Mouse (Mus musculus): ENCODE data around the gene Sema3a. TPM values are rescaled to one million over a fixed set of nuclear protein-coding genes. Genes with fewer than 3 reads are reported as not detected.
"Not testable (repeated sequence)": the region's sequence is repeated elsewhere in the genome, so short reads cannot be mapped to it uniquely, and the experiment has no call there.

Gene Sema3a
- polyA plus RNA-seq, 1 experiment from 2014 or later = 16.6 TPM

DNA sequence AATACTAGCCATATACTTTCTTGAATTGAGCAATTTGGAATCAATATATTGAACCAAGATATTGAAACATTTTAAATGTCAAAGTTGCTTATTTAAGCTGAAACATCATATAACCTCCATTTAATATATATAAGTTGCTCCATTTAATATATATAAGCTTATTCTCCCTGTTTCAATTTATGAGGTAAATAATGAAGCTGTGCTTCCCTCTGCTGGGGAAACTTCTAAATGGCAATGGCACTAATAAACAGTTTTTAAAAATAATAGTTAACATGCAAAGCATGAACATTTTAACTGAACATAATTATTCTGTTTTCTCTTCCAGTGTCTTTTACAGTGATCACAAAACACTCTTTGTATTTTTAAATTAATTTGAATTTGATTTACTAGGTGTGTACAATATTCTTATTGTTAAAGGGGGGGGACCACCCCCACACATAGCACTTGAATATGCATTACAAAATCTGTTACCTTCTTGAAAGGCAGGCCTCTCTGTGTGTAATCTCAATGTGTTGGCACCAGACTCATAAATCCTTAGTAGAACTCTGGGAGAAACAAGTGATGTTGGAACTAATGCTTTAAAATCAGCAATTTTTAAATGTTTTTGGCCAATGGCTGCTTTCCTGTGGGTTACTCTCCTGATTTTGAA is 460.5 kb downstream of the Sema3a start:
- Histone ChIP-seq H3K4me2 (ENCODE audit: low read length) (no peak overlapping the region), H3K9ac (ENCODE audit: low read length) (no peak overlapping the region), H3K4me1 (ENCODE audit: control insufficient read depth, insufficient read depth, low read length) (no peaks in the 10 kb centered on the region), H3K27ac (ENCODE audit: low read depth, low read length) (no peak overlapping the region), H3K9me3 (replicated peaks; ENCODE audit: control insufficient read depth, low read length) (no peaks in the 10 kb centered on the region), H3K4me3 (ENCODE audit: low read depth, low read length) (no peak overlapping the region), H3K36me3 (ENCODE audit: control insufficient read depth, insufficient read depth, low read length) (no peaks in the 10 kb centered on the region), H3K27me3 (replicated peaks; ENCODE audit: control insufficient read depth, insufficient read depth, low read length) (no peaks in the 10 kb centered on the region)
- ATAC-seq = peak; percentile 62
- DNase-seq (ENCODE audit: low spot score) = peak; percentile 66

- no peak for ATAC-seq
- H3K9me3 ChIP-seq (replicated peaks; ENCODE audit: control insufficient read depth, low read length) = no peaks in the 10 kb centered on the region
- 95% methylated on average over 2 of the region's 2 CpGs for WGBS
These were observed 469.2 kb downstream of the Sema3a start for GRCm38 (mm10) chr5:13594422-13594821.

GRCm38 (mm10) chr5:13611631-13612030 is 486.4 kb downstream of the Sema3a start:
- no peak for ATAC-seq
- Histone ChIP-seq H3K9ac (ENCODE audit: low read length) (no peak overlapping the region), H3K36me3 (ENCODE audit: control insufficient read depth, insufficient read depth, low read length) (no peaks in the 10 kb centered on the region), H3K4me3 (ENCODE audit: low read depth, low read length) (no peak overlapping the region), H3K27me3 (replicated peaks; ENCODE audit: control insufficient read depth, insufficient read depth, low read length) (no peaks in the 10 kb centered on the region), H3K4me1 (ENCODE audit: control insufficient read depth, insufficient read depth, low read length) (no peaks in the 10 kb centered on the region), H3K9me3 (replicated peaks; ENCODE audit: control insufficient read depth, low read length) (no peaks in the 10 kb centered on the region), H3K4me2 (ENCODE audit: low read length) (no peak overlapping the region), H3K27ac (ENCODE audit: low read depth, low read length) (no peak overlapping the region)
- DNase-seq (ENCODE audit: low spot score) = no peak
- WGBS = 67% methylated on average over 1 of the region's 1 CpGs

More at GRCm38 (mm10) chr5:13594422-13594821, 469.2 kb downstream of the Sema3a start:
- Histone ChIP-seq H3K4me2 (ENCODE audit: low read length) (no peak overlapping the region), H3K27me3 (replicated peaks; ENCODE audit: control insufficient read depth, insufficient read depth, low read length) (no peaks in the 10 kb centered on the region), H3K27ac (ENCODE audit: low read depth, low read length) (no peak overlapping the region), H3K9ac (ENCODE audit: low read length) (no peak overlapping the region), H3K4me3 (ENCODE audit: low read depth, low read length) (no peak overlapping the region), H3K36me3 (ENCODE audit: control insufficient read depth, insufficient read depth, low read length) (peaks cover 4% of the 10 kb centered on the region; the same call in 1 of the 2 replicates), H3K4me1 (ENCODE audit: control insufficient read depth, insufficient read depth, low read length) (no peaks in the 10 kb centered on the region)
- DNase-seq (ENCODE audit: low spot score) = no peak

DNA sequence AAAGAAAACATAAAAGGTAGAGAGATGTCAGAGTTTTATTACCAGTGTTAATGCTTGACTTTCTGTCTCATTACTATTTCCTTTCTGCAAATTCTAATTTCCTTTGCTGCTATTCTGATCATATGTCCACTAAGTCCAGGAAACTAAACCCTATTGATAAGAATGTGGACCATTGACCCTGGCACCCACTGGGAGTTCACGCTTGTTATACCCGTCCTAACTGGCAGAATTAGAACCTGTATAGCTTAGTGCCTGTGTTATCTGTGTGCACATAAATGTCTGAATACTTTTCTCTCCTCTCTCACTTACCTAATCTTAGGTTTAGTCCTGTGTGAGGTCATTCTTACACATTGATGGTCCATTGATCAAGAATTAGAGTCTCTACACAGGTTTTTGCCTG is 486.9 kb downstream of the Sema3a start:
- Histone ChIP-seq H3K4me2 (ENCODE audit: low read length) (no peak overlapping the region), H3K9ac (ENCODE audit: low read length) (no peak overlapping the region), H3K4me3 (ENCODE audit: low read depth, low read length) (no peak overlapping the region), H3K36me3 (ENCODE audit: control insufficient read depth, insufficient read depth, low read length) (no peaks in the 10 kb centered on the region), H3K9me3 (replicated peaks; ENCODE audit: control insufficient read depth, low read length) (no peaks in the 10 kb centered on the region), H3K4me1 (ENCODE audit: control insufficient read depth, insufficient read depth, low read length) (no peaks in the 10 kb centered on the region), H3K27me3 (replicated peaks; ENCODE audit: control insufficient read depth, insufficient read depth, low read length) (no peaks in the 10 kb centered on the region), H3K27ac (ENCODE audit: low read depth, low read length) (no peak overlapping the region)
- no peak for ATAC-seq
- DNase-seq (ENCODE audit: low spot score) = no peak
- 71% methylated on average over 2 of the region's 2 CpGs for WGBS

DNA sequence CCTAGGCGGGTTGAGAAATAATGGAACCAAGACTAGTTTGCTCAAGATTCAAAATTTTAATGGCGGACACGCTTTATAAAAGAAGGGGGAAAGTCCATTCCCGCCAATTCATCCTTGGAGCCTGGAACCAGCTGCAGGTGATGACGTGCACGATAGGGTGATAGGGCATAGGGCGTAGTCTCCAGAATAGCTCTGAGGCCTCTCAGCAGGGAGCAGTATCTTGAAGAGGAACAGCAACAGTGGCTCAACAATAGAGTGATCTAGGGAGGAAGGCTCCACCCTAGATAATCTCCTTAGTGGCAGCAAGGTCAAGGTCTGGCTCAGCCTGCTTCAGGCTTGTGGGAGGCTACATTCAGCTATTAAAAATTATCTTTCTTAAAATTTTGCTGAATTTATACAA is 489.4 kb downstream of the Sema3a start:
- H3K27me3 ChIP-seq (replicated peaks; ENCODE audit: control insufficient read depth, insufficient read depth, low read length); DNase-seq (ENCODE audit: low spot score); H3K36me3 ChIP-seq (ENCODE audit: control insufficient read depth, insufficient read depth, low read length); H3K4me1 ChIP-seq (ENCODE audit: control insufficient read depth, insufficient read depth, low read length); H3K9me3 ChIP-seq (replicated peaks; ENCODE audit: control insufficient read depth, low read length); ATAC-seq; H3K27ac ChIP-seq (ENCODE audit: low read depth, low read length); H3K4me3 ChIP-seq (ENCODE audit: low read depth, low read length); H3K9ac ChIP-seq (ENCODE audit: low read length); H3K4me2 ChIP-seq (ENCODE audit: low read length): not testable (repeated sequence)
- WGBS = 75% methylated on average over 7 of the region's 7 CpGs

GRCm38 (mm10) chr5:13615907-13616306 is 490.7 kb downstream of the Sema3a start:
- 91% methylated on average over 2 of the region's 2 CpGs for WGBS
- no peak for DNase-seq (ENCODE audit: low spot score)
- H3K9me3 ChIP-seq (replicated peaks; ENCODE audit: control insufficient read depth, low read length) = no peaks in the 10 kb centered on the region

GRCm38 (mm10) chr5:13622578-13622977 is 497.4 kb downstream of the Sema3a start:
- 77% methylated on average over 7 of the region's 7 CpGs for WGBS
- no peak overlapping the region for H3K9ac ChIP-seq (ENCODE audit: low read length)
- H3K36me3 ChIP-seq (ENCODE audit: control insufficient read depth, insufficient read depth, low read length) = no peaks in the 10 kb centered on the region
- no peaks in the 10 kb centered on the region for H3K27me3 ChIP-seq (replicated peaks; ENCODE audit: control insufficient read depth, insufficient read depth, low read length)
- DNase-seq (ENCODE audit: low spot score) = no peak
- H3K9me3 ChIP-seq (replicated peaks; ENCODE audit: control insufficient read depth, low read length) = no peaks in the 10 kb centered on the region
- no peaks in the 10 kb centered on the region for H3K4me1 ChIP-seq (ENCODE audit: control insufficient read depth, insufficient read depth, low read length)
- H3K4me2 ChIP-seq (ENCODE audit: low read length) = no peak overlapping the region
- ATAC-seq = no peak
- H3K4me3 ChIP-seq (ENCODE audit: low read depth, low read length) = no peak overlapping the region
- no peak overlapping the region for H3K27ac ChIP-seq (ENCODE audit: low read depth, low read length)

More at GRCm38 (mm10) chr5:13615907-13616306, 490.7 kb downstream of the Sema3a start:
- Histone ChIP-seq H3K4me2 (ENCODE audit: low read length) (no peak overlapping the region), H3K27me3 (replicated peaks; ENCODE audit: control insufficient read depth, insufficient read depth, low read length) (no peaks in the 10 kb centered on the region), H3K27ac (ENCODE audit: low read depth, low read length) (no peak overlapping the region), H3K9ac (ENCODE audit: low read length) (no peak overlapping the region), H3K4me1 (ENCODE audit: control insufficient read depth, insufficient read depth, low read length) (no peaks in the 10 kb centered on the region), H3K4me3 (ENCODE audit: low read depth, low read length) (no peak overlapping the region), H3K36me3 (ENCODE audit: control insufficient read depth, insufficient read depth, low read length) (no peaks in the 10 kb centered on the region)
- no peak for ATAC-seq

DNA sequence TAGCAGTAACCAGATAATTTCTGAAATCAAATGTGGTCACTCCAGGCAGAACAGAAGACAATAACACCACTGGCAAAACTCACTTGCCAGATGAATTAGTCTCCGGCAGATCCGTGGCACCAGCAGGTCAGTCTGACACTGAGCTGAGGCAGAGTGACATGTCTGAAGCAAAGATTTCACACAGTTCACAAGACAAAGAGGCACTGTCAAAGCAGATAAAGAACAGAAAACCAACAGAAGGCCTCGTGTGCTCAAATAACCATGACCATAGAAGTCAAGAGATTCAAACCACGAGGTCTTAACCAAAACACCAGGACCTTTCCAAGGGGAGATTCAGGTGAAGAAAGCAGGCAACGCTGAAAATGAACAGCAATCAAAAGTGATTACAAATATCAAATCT is 499.5 kb downstream of the Sema3a start:
- DNase-seq (ENCODE audit: low spot score) = no peak
- 26% methylated on average over 5 of the region's 5 CpGs for WGBS

GRCm38 (mm10) chr5:13626093-13626492 is 500.9 kb downstream of the Sema3a start:
- ATAC-seq = no peak
- Histone ChIP-seq H3K4me1 (ENCODE audit: control insufficient read depth, insufficient read depth, low read length) (peaks cover 4% of the 10 kb centered on the region; the same call in 1 of the 2 replicates), H3K27me3 (replicated peaks; ENCODE audit: control insufficient read depth, insufficient read depth, low read length) (no peaks in the 10 kb centered on the region), H3K4me3 (ENCODE audit: low read depth, low read length) (no peak overlapping the region), H3K27ac (ENCODE audit: low read depth, low read length) (no peak overlapping the region), H3K9ac (ENCODE audit: low read length) (no peak overlapping the region), H3K9me3 (replicated peaks; ENCODE audit: control insufficient read depth, low read length) (no peaks in the 10 kb centered on the region), H3K36me3 (ENCODE audit: control insufficient read depth, insufficient read depth, low read length) (no peaks in the 10 kb centered on the region), H3K4me2 (ENCODE audit: low read length) (no peak overlapping the region)
- DNase-seq (ENCODE audit: low spot score) = no peak
- WGBS = 76% methylated on average over 5 of the region's 5 CpGs

More for the DNA sequence above, 499.5 kb downstream of the Sema3a start:
- H3K27me3 ChIP-seq (replicated peaks; ENCODE audit: control insufficient read depth, insufficient read depth, low read length) = no peaks in the 10 kb centered on the region
- peaks cover 4% of the 10 kb centered on the region; the same call in 1 of the 2 replicates for H3K4me1 ChIP-seq (ENCODE audit: control insufficient read depth, insufficient read depth, low read length)
- no peaks in the 10 kb centered on the region for H3K36me3 ChIP-seq (ENCODE audit: control insufficient read depth, insufficient read depth, low read length)
- H3K4me2 ChIP-seq (ENCODE audit: low read length) = no peak overlapping the region
- H3K9me3 ChIP-seq (replicated peaks; ENCODE audit: control insufficient read depth, low read length) = no peaks in the 10 kb centered on the region
- no peak for ATAC-seq
- no peak overlapping the region for H3K27ac ChIP-seq (ENCODE audit: low read depth, low read length)
- no peak overlapping the region for H3K9ac ChIP-seq (ENCODE audit: low read length)
- H3K4me3 ChIP-seq (ENCODE audit: low read depth, low read length) = no peak overlapping the region

All from forebrain, embryonic 14.5 days (tissue).